Mouse (Mus musculus) left cerebral cortex, postnatal 25 days (tissue): ENCODE measurements at regions not wholly inside any gene's neighbourhood (a gene's known extent, or its start where the extent isn't known, plus 50 kb on each side); places are given as distances from the start of the nearest gene placed in this dataset.

Source experiments
- DNase-seq, 2 experiments: peaks; one replicate each; pipeline ENCODE4 v3.0.0; 2022; ENCODE audit warnings: low spot score in 2 of 2, mixed read lengths in 1 of 2
- intact Hi-C: fragments of 180-260 bp; cut with DNase I; formaldehyde crosslinking; loops from one replicate; pipeline ENCODE4 v1.15.1; 2025

DNA sequence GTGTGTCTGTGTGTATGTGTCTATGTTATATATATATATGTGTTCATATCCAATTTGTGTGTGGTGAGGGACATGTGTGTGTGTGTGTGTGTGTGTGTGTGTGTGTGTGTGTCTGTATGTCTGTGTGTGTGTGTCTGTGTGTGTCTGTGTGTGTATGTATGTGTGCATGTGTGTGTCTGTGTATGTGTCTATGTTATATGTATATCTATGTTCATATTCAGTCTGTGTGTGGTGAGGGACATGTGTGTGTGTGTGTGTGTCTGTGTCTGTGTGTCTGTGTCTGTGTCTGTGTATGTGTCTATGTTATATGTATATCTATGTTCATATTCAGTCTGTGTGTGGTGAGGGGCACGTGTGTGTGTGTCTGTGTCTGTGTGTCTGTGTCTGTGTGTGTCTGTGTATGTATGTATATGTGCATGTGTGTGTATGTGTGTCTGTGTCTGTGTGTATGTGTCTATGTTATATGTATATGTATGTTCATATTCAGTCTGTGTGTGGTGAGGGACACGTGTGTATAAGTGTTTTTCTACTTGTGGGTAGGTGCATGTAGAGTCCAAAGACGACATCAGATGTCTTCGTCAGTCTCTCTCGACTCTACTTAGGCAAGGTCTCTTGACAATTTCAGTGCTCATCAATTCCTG, 370.5 kb upstream of the Slc7a11 start:
- no peak for DNase-seq
- intact Hi-C loops = no loop called here

DNA sequence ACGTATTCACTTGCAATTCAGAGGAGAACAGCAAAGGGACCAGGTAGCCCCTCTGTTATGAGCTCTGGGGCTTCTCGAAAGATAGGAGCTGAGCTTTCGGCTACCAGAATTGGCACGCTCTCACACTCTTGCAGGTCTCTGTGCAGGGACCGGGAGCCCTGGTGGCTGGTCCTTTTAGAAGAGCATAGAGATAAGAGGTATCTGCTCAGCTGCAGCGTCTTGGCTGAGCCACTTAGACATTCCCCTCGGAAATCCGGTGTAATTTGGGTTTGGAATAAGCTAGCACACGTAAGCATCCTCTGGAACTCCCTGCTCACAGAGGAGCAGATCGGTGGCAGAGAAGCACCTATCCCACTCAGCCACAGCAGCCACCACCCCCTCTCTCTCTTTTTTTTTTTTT, 372.3 kb upstream of the Slc7a11 start:
- intact Hi-C loops = no loop called here

DNA sequence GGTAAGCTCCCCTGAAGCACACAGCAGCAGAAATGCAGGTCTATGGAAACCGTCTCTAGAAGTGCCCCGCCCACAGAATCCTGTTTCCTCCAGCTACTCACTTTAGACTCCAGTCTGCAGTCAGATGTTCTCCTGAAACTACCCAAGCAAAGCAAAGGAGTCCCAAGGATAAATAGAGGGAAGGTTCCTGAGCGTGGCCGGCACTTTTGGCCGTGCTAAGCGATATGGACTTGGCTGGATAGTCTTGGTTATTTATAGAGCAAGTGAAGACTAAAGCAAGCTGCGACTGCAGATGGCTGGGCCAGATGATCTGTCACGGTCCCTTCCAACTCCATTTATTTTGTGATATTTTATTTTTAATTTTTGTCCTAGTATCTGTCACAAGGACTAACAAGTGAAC, 373.1 kb upstream of the Slc7a11 start:
- peak; percentile 47 to 76 for DNase-seq
- intact Hi-C loops = no loop called here

More for the DNA sequence above, 372.3 kb upstream of the Slc7a11 start:
- peak in 1 of 2 experiments; percentile 37 for DNase-seq

DNA sequence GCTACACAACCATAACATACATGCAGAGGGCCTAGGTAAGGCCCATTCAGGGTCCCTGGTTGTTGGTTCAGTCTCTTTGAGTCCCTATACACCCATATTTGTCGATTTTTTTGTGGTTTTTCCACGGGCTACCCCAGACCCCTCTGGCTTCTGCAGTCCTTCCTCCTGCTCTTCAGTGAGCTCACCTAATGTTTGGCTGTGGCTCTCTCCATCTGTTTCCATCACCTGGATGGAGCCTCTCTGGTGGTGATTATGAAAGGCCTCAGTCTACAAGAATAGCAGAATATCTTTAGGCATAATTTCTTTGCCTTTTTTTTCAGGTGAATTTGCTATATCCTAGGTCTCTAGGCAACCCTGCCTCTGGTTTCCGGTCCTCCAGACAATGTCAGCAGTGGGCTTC, 373.9 kb upstream of the Slc7a11 start:
- intact Hi-C loops = no loop called here
- DNase-seq = no peak

DNA sequence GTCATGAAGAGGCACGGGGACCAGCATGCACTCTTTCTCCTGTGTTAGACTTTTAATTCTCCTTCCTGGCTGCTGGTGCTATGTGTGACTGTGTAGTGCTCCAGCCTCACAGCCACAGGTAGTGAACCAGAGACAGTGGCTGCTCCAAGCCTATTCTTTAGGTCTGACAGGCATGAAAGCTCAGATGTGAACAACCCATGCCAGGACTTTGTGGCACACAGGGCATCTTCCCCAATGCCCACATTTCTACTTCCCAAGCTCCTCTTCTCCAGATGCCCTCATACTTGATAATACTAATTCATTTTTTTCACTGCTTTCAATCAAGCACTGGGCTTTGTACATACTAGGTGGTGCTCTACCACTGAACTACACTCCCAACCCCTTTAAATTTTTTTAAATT, 377.4 kb upstream of the Slc7a11 start:
- intact Hi-C loops = no loop called here
- no peak for DNase-seq

DNA sequence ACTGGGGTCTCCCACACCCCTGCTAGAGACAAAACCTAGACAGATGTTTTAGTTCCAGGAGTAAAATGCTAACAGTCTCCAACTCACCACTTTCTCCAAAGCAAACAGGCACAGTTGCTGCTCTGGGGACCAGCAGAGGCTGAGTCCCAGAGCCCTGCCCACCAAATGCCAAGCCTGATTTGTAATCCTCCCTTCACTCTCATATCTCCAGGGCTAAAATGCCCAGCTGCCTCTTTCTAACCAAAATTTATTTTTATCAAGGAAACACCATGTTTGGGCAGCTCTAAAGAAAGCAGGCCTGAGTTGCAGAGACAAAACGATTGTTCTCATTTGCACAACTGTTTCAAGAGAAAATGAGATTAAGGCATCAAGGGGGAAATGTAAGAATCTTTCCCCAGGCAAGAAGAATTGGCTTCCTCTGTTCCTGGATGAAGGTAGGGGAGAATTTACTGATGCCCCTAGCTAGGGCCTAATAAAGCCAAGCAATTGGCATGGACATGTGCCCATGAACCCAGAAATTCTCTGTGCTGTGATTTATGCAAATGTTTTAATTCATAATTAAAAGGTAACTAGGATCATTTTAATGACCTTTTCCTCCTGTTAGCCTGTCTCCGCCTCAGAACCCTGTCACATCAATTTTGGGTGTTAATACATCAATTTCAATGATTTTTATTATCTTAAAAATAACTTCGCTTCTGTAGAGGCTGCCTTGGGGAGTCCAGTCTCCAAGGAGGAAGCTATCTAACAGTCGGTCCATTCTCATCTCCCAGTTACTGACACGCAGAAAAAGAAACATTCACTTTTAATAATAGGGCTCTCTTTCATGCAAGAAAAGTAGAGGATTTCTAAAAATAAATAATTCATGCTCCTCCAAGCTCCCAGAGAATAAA, 382.4 kb upstream of the Slc7a11 start:
- peak in 1 of 2 experiments; percentile 40 for DNase-seq
- intact Hi-C loops = no loop called here

DNA sequence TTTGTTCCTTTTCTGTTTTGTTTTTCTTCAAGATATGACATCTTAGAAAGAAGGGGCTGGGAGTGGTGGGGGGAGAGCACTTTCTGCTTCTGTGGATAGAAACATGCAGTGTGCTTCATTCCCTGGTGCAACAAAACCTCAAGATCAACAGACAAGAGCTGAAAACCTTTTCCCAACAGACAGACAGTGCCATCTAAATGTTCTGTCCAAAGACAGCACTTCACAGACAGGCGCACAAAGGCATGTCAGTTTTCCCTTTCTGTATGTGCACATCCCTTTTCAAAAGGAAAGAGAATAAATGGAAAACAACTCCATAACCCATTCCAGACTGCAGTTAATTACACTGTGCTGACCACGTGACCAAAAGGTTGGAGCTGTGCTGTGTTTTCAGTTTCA, 383.0 kb upstream of the Slc7a11 start:
- no peak for DNase-seq
- intact Hi-C loops = no loop called here

DNA sequence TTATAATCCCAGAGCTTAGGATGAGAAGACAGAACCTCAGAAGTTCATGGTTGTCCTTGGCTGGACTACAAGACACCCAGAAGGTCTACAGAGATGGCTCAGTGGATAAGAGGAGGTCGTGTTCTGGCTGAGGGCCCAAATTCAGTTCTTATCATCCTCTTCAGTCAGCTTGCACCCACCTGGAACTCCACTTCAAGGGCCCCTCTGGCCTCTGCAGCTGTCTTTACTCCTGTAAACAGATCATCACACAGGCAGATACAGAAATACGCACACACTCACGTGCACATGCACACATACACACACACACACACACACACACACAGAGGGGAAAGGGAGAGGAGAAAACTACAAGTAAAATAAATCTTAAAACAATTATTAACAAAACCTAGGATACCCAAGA, 385.8 kb upstream of the Slc7a11 start:
- no peak for DNase-seq
- intact Hi-C loops = no loop called here

DNA sequence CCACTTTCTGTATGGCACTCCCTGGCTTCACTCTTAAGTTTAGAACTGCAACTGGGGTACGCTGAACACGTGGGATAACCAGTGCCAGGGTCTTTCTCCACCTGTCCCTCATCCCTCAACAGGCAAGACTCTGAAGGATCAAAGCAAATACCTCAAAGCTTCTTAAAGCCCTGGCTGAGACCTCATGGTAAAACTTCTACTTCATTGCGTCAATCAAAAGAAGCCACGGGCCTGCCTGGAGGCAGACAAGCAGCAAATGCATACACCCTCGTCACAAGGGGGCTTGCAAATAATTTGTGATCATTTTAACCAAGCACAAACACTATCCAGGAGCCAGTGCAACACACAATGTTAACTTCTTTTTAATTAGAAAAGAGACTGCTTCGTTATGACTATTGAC, 387.0 kb upstream of the Slc7a11 start:
- intact Hi-C loops = no loop called here
- DNase-seq = no peak

DNA sequence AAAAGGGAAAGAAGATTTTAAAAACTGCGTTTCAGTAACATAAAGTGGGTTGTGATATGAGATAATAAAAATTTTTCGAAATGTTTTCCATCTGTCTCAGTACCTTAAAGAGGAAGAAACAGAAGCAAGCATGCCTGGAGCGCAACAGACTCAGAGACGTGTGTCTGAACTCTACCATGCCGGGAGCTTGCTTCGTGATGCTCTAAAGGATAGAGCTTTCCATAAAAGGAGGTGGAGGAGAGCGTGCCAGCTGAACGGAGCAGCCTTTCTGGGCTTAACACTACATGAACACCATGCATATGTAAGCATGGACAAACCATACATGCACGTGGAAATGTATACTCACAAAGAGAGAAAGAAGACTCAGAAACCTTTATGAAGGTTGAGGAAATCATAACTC, 387.5 kb upstream of the Slc7a11 start:
- intact Hi-C loops = no loop called here
- no peak for DNase-seq

DNA sequence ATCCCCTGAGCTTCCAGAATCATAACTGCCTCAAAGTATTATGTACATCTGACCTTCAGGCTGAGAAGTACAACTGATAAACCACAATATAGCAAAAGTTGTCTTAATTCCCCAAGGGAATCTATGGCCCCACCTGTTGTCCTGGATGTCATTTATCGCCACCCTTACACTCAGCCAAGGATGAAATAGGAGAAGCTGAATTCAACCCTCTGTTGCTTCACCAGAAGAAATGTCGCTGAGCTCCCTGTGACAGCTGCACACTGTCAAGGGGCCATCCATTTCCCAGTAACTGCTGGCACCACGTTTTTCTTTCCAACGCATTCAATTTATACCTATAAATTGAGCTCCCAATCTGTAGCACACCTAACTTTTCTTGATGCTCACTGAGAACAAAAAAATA, 382.0 kb upstream of the Noct start:
- intact Hi-C loops = no loop called here
- DNase-seq = no peak

DNA sequence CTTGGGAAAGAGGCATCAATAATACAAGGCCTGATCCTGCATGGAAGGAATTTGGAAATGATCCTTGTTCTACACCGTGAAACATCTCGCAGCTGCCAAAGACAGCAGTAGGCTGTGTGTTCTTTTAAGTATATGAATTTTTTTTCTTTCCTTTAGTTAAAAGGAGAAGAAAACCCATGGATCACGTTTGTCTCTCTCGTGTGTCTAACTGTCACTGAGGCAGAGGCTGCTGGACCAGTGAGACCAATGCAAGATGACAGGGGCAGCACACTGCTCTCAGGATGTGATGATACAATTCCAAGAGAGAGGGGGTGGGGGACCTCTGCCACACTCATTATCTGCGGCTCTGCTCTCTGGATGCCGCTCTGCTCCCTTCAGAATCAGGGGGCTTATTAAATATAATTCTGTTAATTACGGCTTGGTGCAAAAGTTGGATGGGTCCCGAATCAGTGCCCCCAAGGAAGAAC, 379.4 kb upstream of the Noct start:
- intact Hi-C loops = no loop called here
- DNase-seq = peak in 1 of 2 experiments; percentile 14

DNA sequence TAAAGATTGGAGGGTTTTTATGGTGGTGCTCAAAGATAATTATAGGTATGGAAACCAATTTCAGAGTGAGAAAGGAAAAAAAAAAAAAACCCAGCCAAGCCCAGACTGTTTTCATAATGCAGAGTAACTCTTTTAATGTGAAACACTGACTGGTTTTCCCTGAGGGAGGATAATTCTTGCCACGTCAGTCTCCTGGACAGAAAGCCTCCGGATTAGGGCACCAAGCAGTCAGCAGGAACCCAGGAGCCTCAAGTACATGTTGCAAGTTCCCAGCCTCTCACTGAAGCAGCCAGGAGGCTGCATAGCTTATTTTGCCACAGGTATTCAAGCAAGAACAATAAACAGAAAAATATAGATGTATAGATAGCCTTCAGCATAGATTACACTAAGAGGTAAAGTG, 378.9 kb upstream of the Noct start:
- intact Hi-C loops = no loop called here
- DNase-seq = no peak

DNA sequence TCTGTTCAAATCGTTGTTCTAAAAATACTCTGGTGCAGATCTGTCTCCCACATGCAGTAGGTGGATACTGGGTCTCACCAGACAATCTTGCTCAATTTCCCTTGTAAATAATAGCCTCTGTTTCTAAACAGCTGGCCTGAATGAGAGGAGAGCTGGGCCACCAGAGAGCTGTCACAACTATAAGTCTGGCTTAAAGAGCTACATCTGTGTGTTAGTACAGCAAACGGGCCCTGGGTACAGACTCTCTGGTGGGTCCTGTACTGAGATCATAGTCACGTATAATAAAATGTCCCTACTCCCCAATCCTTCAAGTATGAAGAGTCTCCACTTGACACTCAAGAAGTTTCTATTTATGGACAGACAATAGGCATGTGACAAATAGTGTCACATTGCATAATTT, 375.7 kb upstream of the Noct start:
- intact Hi-C loops = no loop called here

DNA sequence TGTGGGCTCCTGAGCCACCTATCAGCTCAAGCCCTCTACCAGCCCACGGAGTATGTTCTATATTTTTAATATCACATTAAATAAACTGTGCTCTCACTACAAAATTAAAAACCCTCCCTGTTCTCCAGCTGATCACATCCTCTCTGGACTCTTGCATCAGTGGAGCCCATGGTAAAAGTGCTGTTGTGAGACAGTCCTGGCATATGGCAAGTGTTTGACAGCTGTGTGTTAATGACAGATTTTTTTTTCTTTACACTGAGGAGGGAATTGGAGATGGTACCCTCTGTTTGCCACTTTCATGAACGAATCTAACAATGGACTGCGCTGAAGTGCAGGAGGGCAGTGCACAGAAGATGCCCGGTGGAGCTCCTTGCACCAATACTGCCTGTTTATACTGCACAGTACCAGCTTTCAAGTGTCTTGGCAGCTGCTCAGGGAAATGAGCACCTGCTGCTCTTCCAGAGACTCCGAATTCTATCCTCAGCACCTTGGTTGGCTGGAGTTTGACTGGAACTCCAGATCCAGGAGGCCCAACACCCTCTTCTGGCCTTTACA, 373.1 kb upstream of the Noct start:
- no peak for DNase-seq
- intact Hi-C loops = no loop called here

More for the DNA sequence above, 375.7 kb upstream of the Noct start:
- DNase-seq = no peak

DNA sequence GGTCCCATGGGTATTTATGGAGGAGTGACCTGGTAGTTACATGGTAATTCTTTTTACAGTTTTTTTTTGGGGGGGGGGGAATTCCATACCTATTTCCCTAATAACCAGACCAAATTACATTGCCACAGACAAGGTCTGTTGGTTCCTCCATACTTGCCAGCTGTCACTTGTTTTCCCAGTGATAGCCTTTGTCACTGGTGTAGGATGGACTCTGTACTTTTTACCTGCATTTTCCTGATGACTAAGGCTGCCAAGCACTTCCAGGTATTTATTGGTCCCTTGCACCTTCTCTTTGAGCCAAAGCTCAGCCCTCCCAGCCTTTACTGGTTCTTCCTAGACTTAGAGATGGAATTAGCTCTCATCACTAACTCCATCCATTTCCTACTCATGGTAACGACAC, 357.1 kb upstream of the Noct start:
- DNase-seq = no peak
- intact Hi-C loops = no loop called here

DNA sequence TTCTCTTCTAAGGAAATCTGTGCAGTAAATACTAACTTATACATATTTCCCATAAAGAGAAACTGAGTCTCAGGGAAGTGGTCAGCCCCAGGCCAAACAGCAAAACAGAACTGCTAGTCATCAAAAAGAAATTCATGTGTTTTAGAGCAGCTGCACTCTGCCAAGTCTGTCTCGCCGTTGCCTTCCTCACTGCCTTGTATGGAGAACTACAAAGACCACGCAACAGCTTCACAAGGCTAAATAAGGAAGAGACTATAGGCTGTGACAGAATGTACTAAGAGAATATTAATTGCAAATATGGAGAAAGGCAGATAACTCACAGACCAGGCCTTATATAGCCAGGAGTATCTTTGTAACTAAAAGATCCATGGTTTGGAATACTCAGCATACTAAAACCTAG, 355.0 kb upstream of the Noct start:
- intact Hi-C loops = no loop called here
- no peak for DNase-seq

DNA sequence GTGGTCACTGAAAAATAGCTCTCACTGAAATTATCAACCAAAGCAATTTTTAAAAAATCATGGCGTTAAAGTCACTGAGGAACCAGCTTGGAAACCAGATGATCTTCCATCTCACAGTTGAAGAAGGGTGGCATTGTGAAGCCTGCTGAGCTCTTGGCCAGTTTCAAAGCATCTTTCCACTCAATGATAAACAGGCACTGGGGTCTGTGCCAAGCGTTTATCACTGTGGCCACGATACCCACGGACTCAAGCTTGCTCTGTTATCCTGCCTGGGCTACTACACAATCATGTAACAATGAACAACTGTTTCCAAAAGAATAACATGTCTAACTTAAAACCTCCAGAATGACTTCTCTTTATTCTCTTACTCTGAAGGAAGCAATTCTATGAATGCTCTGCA, 345.2 kb upstream of the Noct start:
- intact Hi-C loops = no loop called here
- no peak for DNase-seq

DNA sequence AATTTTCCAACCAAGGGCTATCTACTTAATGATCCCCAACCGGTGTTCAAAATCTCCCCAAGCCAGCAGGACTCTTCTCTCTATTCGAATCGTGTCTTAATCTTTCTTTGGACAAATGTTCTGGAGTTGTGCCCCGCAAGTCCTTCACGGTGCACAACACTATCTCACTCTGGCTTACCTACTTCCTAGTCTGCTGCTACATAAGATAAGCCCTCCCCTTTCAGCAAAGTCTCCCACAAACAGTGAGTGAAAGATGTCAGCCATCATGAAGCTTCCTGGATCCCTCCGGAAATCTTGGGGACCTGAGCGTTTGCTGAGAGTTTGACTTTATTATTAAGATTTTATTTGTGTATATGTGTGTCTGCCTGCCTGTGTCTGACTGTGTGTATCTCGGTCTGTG, 344.7 kb upstream of the Noct start:
- intact Hi-C loops = no loop called here
- DNase-seq = no peak

DNA sequence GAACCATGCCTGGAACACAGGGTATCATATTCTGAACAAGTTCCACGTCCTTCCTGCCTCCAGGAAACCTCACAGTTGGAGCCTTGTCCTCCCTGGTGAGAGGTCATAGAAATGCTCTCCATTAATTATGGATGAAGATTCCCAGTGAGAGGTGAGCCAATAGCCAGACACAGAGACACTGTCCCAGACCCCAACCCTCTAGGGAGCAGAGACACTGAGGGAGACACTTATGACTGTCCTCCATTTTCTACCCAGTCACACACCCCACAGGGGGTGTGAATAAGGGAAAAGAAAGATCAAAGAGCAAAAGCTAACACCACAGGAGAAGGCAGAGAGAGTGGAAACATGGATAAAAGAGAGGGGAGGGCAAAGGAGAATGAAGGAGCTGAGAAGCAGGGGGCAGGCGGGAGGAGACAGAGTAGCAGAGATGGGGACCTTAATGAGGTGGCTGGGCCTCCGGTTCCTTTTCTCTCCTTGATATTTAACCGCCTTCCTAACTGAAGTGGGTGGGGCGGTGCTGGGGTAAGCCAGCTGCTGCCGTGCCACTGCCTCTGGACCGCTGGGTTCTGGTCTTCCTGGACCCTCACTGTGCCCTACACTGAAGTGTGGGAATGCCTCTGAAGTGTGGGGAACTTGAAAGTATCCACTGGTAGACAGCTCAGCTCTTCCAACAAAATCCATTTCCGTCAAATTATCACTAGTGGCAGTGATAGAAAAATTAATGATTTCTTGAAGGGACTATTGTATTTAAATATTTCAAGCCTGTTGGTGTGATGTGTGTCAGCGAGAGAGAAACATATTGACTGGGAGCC, 342.6 kb upstream of the Noct start:
- intact Hi-C loops = loop anchor here (10.0 kb wide), 1 partner anchor 457 kb away; no protein-coding TSS in a partner anchor
- no peak for DNase-seq
